Mouse (Mus musculus): ENCODE measurements around the gene Abcg8.

Gene Abcg8

GRCm38 (mm10) chr17:84675951-84676366, at the start of gene Abcg8:
Abcg8 (plus strand) TSS chr17:84676302.
- DNase-seq (ENCODE audit: extremely low spot score, low read depth, low spot score) = no peak

GRCm38 (mm10) chr17:84626857-84627305, 49.2 kb upstream of the Abcg8 start:
- no peak for DNase-seq (ENCODE audit: extremely low spot score, low read depth, low spot score)

GRCm38 (mm10) chr17:84627721-84628120, 48.4 kb upstream of the Abcg8 start:
- DNase-seq (ENCODE audit: extremely low spot score, low read depth, low spot score) = no peak

- DNase-seq (ENCODE audit: extremely low spot score, low read depth, low spot score) = no peak
Observed at GRCm38 (mm10) chr17:84628611-84629010, 47.5 kb upstream of the Abcg8 start.

GRCm38 (mm10) chr17:84631836-84632235, 44.3 kb upstream of the Abcg8 start:
- DNase-seq (ENCODE audit: extremely low spot score, low read depth, low spot score) = no peak

GRCm38 (mm10) chr17:84633443-84633842, 42.7 kb upstream of the Abcg8 start:
- no peak for DNase-seq (ENCODE audit: extremely low spot score, low read depth, low spot score)

- DNase-seq (ENCODE audit: extremely low spot score, low read depth, low spot score) = no peak
Observed at GRCm38 (mm10) chr17:84636328-84636727, 39.8 kb upstream of the Abcg8 start.

- no peak for DNase-seq (ENCODE audit: extremely low spot score, low read depth, low spot score)
Observed at GRCm38 (mm10) chr17:84637971-84638370, 38.1 kb upstream of the Abcg8 start.

- no peak for DNase-seq (ENCODE audit: extremely low spot score, low read depth, low spot score)
Observed at GRCm38 (mm10) chr17:84639796-84640378, 36.2 kb upstream of the Abcg8 start.

- no peak for DNase-seq (ENCODE audit: extremely low spot score, low read depth, low spot score)
Observed at GRCm38 (mm10) chr17:84641893-84642292, 34.2 kb upstream of the Abcg8 start.

- DNase-seq (ENCODE audit: extremely low spot score, low read depth, low spot score) = no peak
Observed at GRCm38 (mm10) chr17:84642324-84642723, 33.8 kb upstream of the Abcg8 start.

- DNase-seq (ENCODE audit: extremely low spot score, low read depth, low spot score) = no peak
Observed at GRCm38 (mm10) chr17:84644292-84645050, 31.6 kb upstream of the Abcg8 start.

GRCm38 (mm10) chr17:84645119-84645518, 31.0 kb upstream of the Abcg8 start:
- no peak for DNase-seq (ENCODE audit: extremely low spot score, low read depth, low spot score)

- no peak for DNase-seq (ENCODE audit: extremely low spot score, low read depth, low spot score)
Observed at GRCm38 (mm10) chr17:84645894-84646293, 30.2 kb upstream of the Abcg8 start.

GRCm38 (mm10) chr17:84646477-84646876, 29.6 kb upstream of the Abcg8 start:
- no peak for DNase-seq (ENCODE audit: extremely low spot score, low read depth, low spot score)

GRCm38 (mm10) chr17:84647630-84648029, 28.5 kb upstream of the Abcg8 start:
- DNase-seq (ENCODE audit: extremely low spot score, low read depth, low spot score) = no peak

- DNase-seq (ENCODE audit: extremely low spot score, low read depth, low spot score) = no peak
Observed at GRCm38 (mm10) chr17:84650302-84651017, 25.6 kb upstream of the Abcg8 start.

- no peak for DNase-seq (ENCODE audit: extremely low spot score, low read depth, low spot score)
Observed at GRCm38 (mm10) chr17:84653544-84653943, 22.6 kb upstream of the Abcg8 start.

- no peak for DNase-seq (ENCODE audit: extremely low spot score, low read depth, low spot score)
Observed at GRCm38 (mm10) chr17:84656205-84656604, 19.9 kb upstream of the Abcg8 start.

GRCm38 (mm10) chr17:84656653-84657421, 19.3 kb upstream of the Abcg8 start:
- DNase-seq (ENCODE audit: extremely low spot score, low read depth, low spot score) = no peak

GRCm38 (mm10) chr17:84657422-84657732, 18.7 kb upstream of the Abcg8 start:
- no peak for DNase-seq (ENCODE audit: extremely low spot score, low read depth, low spot score)
